Mouse (Mus musculus) heart, postnatal 36 days (tissue): ENCODE results near the gene Maneal. TPM values are rescaled to one million over a fixed set of nuclear protein-coding genes. Genes with fewer than 3 reads are reported as not detected.

Source experiments
- DNase-seq, 2 experiments: peaks; one replicate each; pipeline ENCODE4 v3.0.0; 2021 to 2022
- intact Hi-C: fragments of 180-260 bp; cut with DNase I; formaldehyde crosslinking; loops from one replicate; pipeline ENCODE4 v1.15.1; 2025
- total RNA-seq, 2 experiments: library from RNA; stranded (reverse); gene quantifications; 2 replicates each; pipeline ENCODE4 v1.2.3; 2021

Maneal gene
- total RNA-seq = under 1 TPM; 0.14 to 0.22 TPM

DNA sequence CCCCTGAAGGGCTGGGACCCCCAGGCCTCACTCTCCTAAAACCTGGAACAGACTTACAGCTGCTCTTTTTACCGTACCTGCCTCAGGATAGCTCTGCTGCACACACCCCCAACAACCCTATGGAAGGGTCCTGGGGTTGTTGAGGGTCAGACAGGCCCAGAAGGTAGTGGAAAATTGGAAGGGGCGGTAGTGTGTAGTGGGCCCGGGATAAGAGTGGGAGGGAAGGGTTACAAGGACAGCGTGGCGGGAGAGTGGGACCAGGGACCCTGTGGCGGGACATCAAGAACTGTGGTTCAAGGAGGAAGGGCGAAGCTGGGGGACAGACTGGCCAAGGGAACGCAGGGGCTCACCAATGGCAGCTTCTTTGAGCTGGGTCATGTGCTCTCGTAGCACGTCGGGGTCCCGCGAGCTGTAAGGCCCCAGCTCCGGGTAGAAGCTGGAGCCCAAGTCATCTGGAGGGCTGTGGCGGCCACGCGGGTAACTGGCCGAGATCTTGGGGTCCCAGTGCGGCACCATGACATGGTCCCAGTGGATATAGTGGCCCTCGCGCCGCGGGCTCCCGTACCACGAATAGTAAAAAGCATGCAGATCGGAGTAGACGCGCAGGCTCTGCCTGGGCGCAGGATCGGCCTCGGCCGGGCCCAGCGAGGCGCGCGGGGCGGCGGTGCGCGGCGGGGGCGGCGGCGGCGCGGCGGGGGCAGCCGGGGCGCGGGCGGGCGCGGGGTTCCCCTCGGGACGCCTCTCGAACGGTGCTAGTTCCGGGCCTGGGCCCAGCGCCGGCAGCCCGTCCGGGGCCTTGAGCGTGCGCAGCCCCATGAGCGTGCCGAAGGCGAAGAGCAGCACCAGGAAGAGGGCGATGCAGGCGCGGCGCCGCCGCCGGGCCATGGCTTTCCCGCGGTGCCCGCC lies at the start of gene Maneal:
Gene Maneal, minus strand, starts transcription at position 889 of the 906 bp plus-strand sequence.
- no peak for DNase-seq
- intact Hi-C loops = no loop called here

DNA sequence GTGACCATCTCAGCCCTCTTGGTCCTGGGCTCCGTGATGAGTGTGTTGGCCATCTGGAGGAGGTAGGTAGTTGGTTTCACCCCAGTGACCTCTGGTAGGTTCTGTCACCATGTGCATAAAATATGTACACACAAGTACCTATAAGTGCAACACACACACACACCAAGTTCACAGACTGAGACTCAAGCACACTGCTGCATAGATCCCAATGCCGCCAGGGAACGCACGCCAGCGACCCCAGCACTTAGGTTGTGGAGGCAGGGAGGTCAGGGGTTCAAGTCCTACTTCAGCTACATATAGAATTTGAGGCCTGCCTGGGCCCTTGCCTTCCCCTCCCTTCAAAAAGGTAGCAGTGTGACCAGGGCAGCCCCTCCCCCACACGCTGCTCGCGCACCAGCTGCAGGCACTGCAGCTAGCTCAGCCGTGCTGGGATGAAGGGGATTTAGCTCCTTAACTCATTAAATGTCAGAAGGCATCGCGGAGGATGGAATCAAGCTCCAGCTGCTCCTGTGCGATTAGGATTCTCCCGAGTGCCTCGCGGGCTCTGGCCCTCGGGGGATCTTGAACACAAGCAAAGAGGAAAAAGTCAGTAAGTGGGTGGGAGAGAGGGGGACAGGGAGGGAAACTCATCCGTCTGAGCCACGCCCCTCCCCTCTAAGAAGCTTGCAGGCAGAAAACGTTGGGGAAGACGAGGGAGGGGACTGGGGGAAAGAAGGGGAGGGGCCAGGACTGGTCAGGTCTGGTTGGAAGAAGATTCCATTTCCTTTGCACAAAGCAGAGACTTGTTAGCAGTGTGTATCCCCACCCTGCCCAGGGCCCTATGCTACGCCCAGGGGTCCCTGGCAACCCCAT lies 44.2 kb upstream of the Maneal start:
- intact Hi-C loops = no loop called here

GRCm38 (mm10) chr4:124905417-124905816 lies 43.4 kb upstream of the Maneal start:
- DNase-seq = no peak
- intact Hi-C loops = no loop called here

More for the DNA sequence above, 44.2 kb upstream of the Maneal start:
- DNase-seq = no peak

DNA sequence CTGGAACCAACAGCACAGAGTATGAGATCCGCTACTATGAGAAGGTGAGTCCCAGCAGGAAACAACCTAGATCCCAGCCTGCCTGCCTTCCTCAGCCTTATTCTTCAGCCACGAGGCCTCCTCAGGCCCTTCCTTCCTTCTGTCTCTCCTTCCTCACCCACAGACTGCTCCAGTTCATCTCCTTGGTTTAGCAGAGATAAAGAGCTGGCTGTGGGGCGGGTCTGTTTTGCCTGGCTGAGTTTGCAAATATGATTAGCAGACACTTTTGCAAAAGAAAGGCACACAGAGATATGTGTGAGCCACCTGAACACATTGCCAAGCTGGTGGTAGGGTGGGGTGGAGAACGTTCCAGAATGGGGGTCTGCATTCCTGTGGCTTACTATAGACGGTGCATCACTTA lies 37.9 kb upstream of the Maneal start:
- DNase-seq = no peak
- intact Hi-C loops = no loop called here

- intact Hi-C loops = no loop called here
- no peak for DNase-seq
Measured at GRCm38 (mm10) chr4:124898428-124898827, 36.5 kb upstream of the Maneal start.

DNA sequence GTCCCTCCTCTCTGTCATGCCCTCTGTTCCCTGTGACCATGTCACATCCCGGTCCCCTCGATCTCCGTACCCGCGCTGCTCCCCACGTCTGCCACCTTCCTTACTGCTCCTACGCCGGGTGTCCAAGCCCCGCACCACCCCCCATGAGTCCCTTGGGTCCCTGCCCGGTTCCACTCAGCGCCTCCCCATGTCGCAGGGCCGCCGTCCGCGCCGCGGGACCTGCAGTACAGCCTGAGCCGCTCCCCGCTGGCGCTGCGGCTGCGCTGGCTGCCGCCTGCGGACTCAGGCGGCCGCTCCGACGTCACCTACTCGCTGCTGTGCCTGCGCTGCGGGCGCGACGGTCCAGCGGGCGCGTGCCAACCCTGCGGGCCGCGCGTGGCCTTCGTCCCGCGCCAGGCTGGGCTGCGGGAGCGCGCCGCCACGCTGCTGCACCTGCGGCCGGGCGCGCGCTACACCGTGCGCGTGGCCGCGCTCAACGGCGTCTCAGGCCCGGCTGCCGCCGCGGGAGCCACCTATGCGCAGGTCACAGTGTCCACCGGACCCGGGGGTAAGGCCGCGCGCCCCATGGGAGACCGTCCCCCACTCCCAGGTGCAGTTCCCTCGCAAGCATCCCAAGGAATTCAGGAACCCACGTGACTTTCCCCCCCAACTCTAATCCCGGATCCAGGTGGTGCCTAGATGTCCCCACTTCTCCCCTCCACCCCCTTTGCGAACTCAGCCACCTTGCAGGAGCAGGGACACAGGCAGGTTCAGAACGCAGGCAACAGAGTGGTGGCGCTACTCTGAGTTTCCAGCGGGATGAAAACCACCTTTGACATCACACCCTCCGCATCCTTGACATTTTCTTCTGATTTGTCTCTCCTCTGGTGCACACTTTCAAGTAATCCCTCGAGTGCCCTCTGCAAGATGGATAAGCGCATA lies 32.8 kb upstream of the Maneal start:
- no peak for DNase-seq
- intact Hi-C loops = no loop called here

GRCm38 (mm10) chr4:124893769-124894168 lies 31.8 kb upstream of the Maneal start:
- intact Hi-C loops = no loop called here
- no peak for DNase-seq

DNA sequence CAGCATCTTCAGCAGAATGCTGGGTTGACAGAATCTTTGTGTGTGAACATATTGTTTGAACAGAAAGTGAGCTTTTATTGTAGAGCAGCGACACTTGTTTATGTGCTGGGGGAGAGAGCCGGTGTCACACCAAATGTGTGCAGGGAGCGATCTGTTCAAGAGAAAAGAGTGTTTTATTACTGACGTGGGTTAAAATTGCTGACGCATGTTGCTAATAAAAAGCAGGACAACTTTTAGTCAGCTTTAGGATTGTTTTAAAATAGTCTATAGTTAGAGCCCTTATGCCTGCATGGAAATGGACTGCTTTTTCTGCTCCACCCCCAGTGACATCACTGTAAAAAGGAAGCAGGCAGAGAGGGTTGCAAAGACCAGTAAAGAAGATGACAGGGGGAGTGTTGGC lies 28.9 kb upstream of the Maneal start:
- intact Hi-C loops = no loop called here
- no peak for DNase-seq

- no peak for DNase-seq
Measured at GRCm38 (mm10) chr4:124889935-124890334, 28.0 kb upstream of the Maneal start.

DNA sequence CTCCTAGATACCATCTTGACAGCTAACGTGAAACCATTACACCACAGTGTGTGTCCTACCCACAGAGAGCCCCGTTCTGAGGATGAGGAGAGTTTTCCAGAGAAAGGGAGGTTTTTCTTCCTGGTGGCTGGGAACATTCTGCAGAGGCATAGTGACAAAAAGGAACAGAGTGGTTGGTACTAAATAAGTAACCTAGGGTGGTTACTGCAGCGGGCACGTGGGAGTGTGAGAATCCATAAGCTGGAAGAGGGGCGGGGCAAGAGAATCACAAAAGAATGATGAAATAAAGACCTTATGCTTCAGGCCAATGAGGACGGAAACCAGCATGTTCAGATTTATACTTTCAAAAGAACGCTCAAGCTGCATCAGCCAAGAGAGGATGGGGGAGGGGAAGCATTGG lies 26.7 kb upstream of the Maneal start:
- intact Hi-C loops = no loop called here
- no peak for DNase-seq

More at GRCm38 (mm10) chr4:124889935-124890334, 28.0 kb upstream of the Maneal start:
- intact Hi-C loops = no loop called here

- DNase-seq = peak in 1 of 2 experiments; percentile 25
- intact Hi-C loops = no loop called here
Measured at GRCm38 (mm10) chr4:124882151-124882729, 20.3 kb upstream of the Maneal start.

DNA sequence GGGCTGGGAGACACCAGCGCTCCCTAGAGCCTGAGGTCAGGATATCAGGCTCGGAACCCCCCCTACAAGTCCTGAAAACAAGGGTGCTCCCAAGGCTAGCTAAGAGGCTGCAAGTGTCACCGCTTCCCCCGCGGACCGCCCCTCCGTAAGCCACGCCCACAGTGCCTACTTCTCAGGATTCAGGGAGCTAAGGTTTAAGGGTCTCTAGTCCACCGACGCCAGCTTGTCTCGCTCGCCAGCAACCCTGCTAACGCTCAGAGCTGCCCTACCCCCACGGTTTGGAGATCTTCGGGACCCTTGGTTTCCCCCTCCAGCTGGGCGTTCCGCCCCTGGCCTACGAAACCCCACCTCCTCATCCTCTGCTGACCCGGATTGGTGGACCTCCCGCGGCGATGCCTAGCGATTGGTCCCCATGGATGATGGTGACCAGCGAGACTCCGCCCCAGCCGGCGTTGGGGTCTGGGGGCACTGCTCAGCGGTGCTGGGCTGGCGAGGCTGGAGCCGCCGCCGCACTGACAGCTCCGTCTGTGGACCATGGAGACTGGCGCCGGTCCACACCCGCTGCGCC lies 19.5 kb upstream of the Maneal start:
- DNase-seq = no peak

DNA sequence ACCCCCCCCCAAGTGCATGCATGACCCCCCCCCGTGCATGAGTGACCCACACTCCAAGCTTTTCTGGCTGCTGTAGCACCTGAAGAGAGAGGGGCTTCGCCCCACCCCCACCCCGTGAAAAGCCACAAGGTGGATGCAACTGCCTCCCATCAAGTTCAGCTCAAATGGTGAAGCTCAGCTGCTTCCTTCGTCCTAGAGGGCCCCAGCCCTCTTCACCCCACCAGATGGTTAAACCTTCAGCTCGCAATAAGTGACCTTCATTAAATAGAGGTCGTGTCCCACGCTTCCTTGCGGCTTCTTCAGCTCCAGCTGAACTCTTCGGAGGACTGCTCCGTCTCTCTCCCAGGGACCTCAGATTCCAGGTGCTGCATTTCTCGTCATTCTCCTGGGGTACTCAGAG lies 18.6 kb upstream of the Maneal start, which contains the start of gene Epha10:
Gene Epha10, plus strand, starts transcription at position 301 of the 400 bp plus-strand sequence.
- intact Hi-C loops = no loop called here
- no peak for DNase-seq

More for the DNA sequence above, 19.5 kb upstream of the Maneal start:
- intact Hi-C loops = no loop called here

GRCm38 (mm10) chr4:124872719-124873118 lies 10.7 kb upstream of the Maneal start:
- intact Hi-C loops = no loop called here
- DNase-seq = no peak

- peak; percentile 59 to 74 for DNase-seq
- intact Hi-C loops = no loop called here
Measured at GRCm38 (mm10) chr4:124860446-124860845, 1.5 kb downstream of the Maneal start.

DNA sequence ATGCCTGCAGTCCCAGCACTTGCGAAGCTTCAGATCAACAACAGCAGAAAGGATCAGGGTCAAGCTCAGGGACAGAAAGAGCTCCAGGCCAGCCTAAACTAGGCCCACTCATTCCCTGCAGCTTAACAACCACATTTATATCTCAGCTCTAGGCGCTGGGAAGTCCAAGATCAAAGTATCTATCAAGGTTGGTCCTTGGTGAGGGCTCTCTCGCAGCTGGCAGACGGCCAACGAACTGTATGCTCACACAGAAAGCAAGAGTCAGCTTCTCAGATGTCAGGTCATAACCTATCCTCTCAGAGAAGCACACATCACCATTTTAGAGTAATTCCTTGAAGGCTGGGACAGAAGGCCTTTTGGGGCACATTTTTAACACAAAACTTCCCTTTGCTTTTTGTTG lies 3.6 kb downstream of the Maneal start:
- no peak for DNase-seq

GRCm38 (mm10) chr4:124856294-124856693 lies 5.7 kb downstream of the Maneal start:
- intact Hi-C loops = loop anchor here (10.0 kb wide), 1 partner anchor 209 kb away; the partner anchor contains the start of genes Dnali1 and Snip1
- DNase-seq = no peak

More for the DNA sequence above, 3.6 kb downstream of the Maneal start:
- intact Hi-C loops = loop anchor here (10.0 kb wide), 1 partner anchor 206 kb away; the partner anchor contains the start of genes Dnali1 and Snip1

GRCm38 (mm10) chr4:124850933-124851658 lies 10.9 kb downstream of the Maneal start, which contains the start of gene 1110065P20Rik:
Gene 1110065P20Rik, minus strand, starts transcription at chr4:124851196.
- peak; percentile 73 to 77 for DNase-seq
- intact Hi-C loops = loop anchor here (2.0 to 10.0 kb wide), 3 partner anchors 86 to 214 kb away; partner anchors contain the start of genes 9930104L06Rik, Dnali1 and Snip1
